Mouse (Mus musculus) CD4-positive, CD25-positive, alpha-beta regulatory T cell, adult 4 months (primary cell): ENCODE results near the gene Mlec. TPM values are rescaled to one million over a fixed set of nuclear protein-coding genes. Genes with fewer than 3 reads are reported as not detected.
"Not testable (repeated sequence)": the region's sequence is repeated elsewhere in the genome, so short reads cannot be mapped to it uniquely, and the experiment has no call there.

Source experiments
- ATAC-seq: one replicate; pipeline ENCODE4 v1.8.0; 2017
- polyA plus RNA-seq, 2 experiments: library from polyadenylated mRNA; unstranded; fragments of 100-300 nt; shearing (Covaris generic); gene quantifications; one replicate each; pipeline ENCODE4 v1.2.1; 2017

Mlec gene
- polyA plus RNA-seq, 2 experiments from 2014 or later, result 28.9 to 37.0 TPM

DNA sequence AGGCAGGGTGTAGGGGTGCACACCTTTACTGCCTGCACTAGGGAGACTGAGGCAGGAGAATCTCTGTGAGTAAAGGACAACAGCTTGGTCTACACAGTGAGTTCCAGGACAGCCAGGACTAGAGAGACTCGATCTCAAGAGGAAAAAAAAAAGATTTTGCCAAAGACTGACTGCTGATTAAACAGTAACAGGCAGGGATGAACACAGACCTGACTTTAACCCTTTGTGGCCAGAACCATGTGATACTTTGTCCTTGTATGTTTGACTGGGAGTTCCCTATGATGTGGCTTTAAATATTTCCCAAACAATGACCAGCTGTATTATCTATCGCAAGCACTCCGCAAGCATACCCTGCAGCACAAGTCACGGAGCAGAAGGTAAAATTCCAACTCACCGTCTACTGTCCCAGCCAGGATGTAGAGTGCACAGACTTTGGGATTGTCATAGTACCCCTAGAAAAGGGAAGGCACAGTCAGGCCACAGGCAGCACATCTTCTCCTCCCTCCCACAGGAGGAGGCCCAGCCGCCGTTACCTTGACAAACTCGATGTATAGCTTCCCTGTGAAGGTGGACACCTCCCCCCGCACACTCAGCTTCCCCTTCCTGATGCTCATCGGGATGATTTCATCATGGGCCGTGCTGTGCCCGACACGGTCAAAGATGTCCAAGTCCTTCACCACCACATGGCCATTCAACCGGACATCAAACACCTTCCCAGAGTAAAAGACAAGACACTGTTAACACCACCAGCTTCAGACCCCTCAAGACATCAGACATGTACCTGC lies 8.1 kb downstream of the Mlec start:
- ATAC-seq, result no peak

DNA sequence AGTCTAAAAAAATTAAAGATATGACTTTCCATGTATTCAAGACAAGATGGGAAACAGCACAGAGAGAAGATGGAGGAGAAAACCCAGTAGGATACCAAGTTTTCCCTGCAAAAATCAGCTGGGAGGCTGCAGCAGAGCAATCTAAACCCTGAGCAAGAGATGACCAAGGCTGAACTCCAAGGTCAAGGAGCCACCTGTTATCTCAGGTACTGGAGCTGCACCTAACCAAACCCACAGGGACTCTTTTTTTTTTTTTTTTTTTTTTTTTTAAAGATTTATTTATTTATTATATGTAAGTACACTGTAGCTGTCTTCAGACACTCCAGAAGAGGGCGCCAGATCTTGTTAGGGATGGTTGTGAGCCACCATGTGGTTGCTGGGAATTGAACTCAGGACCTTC lies 9.1 kb downstream of the Mlec start:
- ATAC-seq, result not testable (repeated sequence)

DNA sequence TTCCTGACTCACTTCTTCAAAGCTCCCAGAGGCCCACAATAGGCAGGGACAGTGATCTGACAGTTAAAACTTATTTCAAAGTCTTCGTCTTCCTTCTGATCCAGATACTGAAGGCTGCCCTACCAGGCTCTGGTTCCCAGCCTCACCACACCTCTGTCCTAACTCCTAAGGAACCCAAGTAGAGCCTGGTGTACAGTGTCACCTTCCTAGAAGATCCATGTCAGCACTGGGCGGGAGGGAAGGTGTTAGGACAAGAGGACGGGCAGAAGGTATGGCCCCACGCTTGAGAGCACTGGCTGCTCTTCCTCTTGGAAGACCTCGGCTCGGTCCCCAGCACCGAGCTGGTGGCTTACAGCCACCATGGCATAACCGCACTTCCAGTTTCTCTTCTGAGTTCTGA lies 9.6 kb downstream of the Mlec start:
- no peak for ATAC-seq

DNA sequence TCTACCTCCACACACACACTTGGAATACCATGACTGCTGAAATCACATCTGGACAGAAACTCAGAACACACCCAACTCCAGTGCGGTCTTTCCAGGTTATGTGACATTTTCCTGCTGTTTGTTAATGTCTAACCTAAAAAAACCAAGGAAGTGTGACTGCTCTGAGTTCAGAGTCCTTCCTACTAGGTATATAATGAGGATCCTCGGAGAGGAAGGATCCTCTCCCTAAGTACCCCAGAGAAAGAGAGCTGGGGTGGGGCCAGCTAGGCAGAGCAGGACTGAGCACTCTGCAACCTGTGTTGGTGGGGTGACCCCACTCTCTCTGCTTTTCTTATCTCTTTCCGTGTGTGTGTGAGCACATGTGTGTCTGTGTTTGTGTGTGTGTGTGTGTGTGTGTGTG lies 10.6 kb downstream of the Mlec start:
- ATAC-seq, result no peak

DNA sequence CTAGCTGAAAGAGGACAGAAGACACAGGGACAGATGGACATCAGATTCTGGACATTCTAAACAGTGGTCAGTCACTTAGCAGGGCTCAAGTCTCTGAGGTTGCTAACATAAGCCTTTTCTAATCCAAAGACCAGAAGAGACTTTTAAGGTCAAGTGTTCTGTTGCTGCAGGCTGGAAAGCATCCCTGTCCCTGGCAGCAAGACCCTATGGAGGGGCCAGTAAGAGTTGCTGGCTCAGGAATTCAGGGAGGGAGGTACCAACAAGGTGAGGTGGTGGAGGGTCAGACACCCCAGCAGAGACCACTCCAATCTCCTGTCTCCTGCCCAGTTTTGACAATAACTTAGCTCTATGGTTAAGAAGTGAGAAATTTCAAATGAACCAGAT lies 11.2 kb downstream of the Mlec start:
- ATAC-seq, result no peak

DNA sequence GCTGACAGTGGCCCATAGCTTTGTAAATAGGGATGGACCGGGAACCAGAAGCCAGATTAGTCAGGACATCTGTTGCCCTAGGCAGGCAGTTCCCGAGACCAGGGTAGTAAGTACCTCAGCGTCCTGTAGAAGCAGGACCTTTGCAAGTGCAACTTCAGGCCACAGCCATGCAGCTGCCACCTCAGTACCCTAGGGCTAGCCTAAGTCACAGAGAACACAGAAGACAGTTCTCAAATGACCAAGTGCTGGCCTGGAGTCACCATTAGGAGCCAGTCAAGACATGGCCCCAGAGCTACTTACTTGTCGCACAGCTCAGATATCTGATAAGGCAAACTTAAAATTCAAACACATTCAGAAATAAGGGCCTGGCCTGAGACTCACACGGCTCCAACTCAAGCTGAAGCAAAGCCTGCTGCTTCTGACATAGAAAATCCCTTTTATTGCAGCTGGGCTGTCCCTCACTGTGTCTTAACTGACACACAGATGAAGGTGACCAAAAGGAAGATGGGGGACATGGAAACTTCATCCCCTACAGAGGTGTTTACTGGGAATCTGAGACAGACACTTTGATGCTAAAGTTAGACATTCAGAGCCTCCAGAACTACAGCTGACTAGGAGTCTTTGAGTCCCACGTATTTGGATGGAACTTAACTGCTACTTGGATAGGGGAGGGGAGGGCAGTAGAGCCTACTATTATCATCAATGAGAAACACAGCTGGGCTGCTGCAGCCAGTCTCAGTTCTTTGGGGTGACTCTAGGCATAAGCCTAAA lies 11.8 kb downstream of the Mlec start:
- no peak for ATAC-seq

DNA sequence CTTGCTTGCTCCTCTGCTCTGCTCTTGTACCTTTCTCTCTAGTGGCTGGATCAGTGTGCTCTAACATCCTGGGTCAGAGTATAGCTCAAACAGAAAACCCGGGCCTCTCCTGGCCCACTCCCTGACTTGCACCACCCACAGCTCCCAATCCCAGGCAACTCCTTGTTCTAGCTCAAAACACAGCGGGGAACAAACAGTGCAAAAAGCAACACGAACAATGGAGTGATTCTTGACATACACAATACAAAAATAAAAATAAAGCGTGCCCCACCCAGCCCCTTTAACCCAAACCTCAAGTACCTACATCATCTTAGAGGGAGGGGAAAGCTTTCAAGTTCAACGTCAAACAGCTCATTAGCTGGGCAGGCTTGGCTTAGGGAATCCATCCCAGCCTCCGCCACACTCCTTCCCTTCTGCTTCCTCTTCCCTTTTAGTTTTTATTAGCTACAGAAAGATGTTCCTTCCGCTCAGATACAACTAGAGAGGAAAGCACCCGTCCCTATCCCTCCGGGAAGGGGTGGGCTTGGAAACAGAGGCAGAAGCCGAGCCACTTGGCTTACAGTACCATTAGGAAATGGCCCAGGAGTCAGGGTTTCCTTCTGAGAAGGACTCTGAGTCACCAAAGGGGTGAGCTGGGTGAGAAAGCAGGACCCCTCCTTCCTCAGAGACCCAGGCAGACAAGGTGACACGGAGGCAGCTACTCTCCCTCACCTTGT lies 12.6 kb downstream of the Mlec start:
- ATAC-seq, result no peak

DNA sequence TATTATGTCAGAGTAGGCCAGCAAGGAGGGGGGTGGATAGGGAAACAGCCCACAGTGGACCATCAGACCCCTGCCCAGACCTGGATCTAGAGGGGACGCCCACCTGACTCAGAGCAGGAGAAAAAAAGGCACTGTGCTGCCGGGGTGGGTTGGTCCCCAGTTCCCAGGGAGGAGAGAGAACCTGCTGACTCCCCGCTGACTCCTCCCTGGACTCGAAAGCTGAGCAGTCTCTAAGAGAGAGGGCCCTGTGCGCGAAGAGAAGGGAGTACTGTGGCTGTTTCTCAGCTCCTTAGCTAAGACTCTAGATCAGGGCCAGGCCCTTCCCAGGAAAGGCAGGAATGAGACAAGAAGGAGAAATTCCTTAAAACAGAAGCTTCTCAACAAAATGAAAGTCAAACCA lies 13.5 kb downstream of the Mlec start:
- no peak for ATAC-seq

DNA sequence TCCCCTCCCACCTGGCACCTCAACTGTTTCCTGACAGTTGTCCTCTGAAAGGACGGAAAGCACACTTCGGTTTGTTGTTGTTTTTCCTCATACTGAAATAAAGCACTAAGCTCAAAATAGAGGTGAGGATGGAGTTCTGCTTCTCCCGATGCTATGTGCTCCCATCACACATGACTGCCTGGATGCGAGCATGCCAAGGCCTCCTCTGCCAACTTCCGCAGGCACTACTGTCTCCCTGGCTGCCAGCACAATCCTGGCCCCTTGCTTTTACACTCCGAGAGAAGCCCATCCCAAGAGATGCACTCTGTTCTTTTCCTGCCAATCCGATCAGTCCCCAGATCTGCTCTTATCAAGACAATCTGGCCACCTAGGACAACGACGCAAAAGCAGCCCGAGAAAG lies 14.4 kb downstream of the Mlec start:
- ATAC-seq, result no peak

DNA sequence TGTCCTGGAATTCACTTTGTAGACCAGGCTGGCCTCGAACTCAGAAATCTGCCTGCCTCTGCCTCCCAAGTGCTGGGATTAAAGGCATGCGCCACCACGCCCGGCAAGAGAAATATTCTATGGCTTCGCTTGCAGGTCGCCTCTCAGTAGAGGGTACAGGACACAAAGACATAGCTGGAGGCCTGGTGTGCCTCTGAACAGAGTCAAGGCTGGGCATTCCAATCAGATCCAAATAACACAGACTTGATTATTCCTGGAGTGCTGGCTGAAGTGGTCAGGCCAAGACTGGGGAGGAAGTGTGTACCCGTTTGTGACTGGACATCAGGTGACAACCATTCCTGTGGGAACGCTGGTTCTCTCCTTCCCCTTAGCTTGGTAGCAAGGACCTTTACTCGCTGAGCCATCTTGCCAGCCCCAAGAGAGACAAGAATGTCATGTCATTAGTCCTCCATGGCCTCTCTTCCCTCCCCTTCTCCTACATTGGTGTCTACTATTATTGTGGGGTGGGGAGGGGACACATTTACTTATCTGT lies 15.7 kb downstream of the Mlec start:
- no peak for ATAC-seq

DNA sequence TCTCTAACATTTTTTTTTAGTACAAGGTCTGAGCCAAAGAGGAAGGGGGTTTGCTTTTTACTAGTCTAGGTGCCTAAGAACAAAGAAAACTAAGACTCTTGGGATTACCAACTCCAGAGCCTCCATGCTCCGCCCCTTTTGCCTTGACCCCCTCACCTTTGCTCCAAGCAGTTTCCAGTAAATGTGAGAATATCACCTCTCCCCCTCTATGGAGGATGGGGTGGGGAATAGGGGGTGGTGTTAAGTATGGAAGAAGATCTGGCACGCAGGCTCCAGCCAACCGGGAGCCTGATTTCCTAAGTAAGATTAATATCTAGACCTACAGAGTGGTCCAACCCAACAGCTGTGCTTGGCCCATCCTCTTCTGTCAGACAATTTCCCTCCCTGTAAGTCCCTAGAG lies 17.3 kb downstream of the Mlec start:
- ATAC-seq, result no peak

DNA sequence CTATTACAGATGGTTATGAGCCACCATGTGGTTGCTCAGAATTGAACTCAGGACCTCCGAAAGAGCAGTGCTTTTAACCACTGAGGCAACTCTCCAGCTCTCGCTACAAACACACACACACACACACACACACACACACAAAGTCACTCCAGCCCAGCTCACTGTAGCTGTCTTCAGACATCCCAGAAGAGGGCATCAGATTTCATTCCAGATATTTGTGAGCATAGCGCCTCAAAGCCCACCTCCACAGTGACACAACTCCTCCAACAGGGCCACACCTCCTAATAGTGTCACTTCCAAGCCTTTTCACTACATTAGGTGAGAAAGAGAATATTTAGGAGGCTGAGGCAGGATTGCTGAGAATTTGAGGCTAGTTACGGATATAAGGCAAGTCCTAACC lies 18.9 kb downstream of the Mlec start:
- no peak for ATAC-seq

DNA sequence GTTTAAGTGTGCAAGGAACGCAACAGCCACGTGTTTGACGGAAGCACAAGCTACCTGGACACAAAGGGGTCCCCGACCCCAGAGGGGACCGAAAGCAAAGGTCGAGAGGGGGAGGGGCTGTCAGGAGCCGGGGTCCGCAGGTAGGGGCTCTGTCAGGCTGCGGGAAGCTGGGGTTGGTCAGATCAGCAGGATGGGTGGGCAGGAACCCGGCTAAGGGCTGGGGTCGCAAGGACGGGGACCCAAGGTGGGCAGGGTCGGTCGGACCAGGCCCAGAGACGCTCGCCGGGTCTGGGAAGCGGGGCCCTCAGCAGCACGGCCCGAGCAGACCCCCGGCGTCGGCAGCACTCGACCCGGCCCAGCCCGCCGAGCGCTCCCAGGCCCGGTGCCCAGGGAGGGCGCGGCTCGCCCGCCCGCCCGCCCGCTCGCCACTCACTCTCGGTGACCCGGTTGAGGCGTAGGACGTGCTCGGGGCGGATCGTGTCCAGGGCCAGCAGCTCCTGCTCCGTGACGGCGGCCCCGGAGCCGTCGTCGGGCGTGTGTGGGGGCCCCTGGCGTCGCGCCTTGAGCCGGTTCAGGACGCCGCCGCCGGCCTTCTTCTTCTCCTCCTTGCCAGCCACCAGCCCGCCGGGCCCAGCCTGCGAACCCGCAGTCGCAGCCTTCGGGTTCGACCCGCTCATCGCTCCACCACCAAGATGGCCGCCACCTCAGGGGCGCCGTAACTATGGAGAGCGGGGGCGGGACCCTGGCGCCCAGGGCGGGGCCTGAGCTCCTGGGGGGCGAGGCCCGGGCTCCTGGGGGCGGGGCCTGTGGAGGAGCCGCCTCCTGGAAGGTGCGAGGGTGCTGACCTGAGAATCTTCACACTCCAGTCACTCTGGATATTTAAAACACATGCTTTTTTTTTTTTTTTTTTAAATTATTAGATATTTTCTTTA lies 23.5 kb downstream of the Mlec start, which contains the start of gene Unc119b:
TSS of gene Unc119b (minus strand) at position 742 of the 932 bp plus-strand sequence.
- ATAC-seq, result peak; percentile 76

DNA sequence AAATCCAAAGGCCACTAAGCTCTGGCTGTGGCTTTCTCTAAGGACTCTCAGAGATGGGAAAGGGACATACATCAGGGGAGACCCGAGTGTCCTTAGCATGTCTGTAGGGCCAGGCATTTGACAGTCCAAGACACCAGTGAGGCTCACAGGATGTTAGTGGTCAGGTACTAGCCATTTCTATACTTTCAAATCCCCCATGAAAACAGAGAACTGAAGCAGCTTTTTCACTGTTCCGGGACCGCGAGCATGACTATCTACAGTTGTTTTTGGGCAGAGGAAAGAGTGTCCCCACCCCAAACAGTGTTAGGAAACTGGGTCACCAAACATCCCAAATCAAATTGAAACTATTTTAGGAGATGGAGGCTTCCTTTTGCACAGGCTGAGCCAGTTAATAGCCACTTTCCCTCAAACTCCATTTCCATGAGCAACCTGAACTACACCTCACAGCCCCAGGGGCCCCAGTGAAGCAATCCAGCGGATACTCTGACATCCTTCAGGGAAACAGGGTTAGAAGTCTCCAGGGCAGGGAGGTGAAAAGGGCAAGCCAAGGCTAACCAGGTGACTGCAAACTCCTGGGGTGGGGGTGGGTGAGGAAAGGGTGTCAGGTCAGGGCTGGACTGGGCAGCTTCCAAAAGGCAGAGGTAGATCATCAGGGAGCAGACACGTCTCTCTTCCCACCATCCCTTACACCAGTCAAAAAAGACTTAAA lies 24.5 kb downstream of the Mlec start:
- no peak for ATAC-seq

DNA sequence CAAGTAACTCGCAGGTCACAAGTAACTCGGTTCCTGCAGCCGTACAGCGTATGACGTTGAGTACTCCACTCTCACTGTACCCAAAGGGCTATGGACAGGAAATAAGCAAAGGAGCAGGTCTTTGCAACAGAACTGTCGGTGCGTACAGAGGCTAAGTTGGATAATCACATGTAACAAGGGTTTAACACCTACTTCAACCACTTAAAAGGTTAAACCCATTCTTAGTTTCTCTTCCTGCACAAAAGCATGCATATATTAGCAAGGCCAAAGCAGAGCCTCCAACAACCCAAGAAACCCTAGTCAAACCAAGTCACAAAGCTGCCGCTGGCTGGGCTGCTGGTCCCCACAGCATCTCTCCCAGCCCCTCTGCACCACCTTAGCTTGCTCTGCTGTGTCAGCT lies 25.5 kb downstream of the Mlec start:
- ATAC-seq, result peak; percentile 88

DNA sequence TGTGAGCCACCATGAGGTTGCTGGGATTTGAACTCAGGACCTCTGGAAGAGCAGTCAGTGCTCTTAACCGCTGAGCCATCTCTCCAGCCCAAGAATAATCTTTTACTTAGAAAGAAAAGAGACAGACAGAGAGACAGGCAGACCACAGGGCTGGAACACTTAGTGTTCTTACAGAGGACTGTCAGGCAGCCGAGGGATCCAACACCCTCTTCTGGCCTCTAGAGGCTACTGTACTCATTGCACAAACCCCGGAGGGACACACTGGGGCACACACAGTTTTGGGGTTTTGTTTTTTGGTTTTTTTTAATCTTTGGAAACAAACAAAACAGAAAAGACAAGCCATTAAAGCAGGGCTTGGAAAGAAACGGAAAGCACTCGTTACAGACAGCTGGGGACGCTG lies 28.7 kb downstream of the Mlec start:
- ATAC-seq, result no peak

DNA sequence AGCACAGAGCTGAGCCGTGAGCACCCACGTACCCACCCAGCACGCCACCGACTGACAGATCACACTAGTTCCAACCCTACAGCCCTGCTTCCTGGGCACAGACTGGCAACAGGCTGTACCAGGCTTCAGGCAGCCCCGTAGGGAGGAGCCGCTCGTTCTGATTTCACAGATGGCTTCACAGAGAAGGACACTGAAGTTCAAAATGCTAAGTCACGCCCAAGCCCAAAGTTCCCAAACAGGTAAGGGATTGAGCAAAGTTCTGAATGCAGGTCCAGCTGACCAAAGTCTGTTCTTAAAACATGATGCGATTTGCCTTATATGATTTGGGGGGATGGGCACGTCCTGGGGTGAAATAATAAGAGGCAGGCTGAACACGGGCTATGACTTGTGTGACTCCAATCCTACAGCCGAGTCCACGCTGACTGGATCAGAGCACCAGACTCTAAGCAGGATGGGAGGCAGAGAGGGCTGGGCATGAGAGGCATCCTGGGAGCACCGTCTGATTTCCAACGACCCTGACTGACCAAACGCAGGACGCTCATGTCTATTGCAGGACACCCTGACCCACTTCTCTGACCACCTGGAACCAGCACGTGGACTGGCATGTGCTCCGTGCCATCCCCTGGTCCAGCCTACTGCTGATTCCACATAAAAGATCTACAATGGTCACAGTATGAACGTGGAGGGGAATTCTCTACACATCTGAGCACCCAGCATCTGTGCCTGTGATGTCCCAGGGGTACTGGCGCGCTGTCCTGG lies 30.4 kb downstream of the Mlec start:
- ATAC-seq, result no peak

DNA sequence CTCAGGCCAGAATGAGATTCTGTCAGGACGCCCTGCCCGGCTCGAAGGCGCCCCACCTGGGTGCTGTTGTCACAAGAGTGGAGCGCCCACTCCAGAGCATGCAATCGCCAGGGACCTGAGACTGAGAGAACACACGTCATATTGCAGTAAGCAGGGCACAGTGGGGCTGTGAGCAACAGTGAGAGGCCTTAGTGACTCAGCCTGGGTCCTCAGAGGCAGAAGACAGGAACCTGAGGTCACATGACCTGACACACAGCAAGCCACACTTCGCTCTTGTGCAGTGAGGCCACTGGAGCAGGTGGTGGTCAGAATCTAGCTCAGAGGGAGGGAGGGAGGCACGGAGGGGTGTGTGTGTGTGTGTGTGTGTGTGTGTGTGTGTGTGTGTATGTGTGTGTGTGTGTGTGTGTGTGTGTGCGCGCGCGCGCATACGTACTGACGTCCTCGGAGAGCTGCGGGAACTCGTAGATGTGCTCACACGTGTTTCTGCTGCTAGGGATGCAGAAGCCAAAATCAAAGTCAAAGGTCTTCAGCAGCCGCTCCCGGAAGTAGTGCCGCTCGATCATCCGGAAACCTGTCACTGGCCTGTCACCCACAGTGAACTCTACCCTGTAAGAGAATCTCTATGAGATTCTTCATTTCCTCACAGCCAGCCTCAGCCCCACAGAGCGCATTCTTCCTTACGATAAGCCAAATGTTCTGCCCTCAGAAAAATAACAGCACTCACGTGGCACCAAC lies 31.2 kb downstream of the Mlec start:
- ATAC-seq, result peak; percentile 37

DNA sequence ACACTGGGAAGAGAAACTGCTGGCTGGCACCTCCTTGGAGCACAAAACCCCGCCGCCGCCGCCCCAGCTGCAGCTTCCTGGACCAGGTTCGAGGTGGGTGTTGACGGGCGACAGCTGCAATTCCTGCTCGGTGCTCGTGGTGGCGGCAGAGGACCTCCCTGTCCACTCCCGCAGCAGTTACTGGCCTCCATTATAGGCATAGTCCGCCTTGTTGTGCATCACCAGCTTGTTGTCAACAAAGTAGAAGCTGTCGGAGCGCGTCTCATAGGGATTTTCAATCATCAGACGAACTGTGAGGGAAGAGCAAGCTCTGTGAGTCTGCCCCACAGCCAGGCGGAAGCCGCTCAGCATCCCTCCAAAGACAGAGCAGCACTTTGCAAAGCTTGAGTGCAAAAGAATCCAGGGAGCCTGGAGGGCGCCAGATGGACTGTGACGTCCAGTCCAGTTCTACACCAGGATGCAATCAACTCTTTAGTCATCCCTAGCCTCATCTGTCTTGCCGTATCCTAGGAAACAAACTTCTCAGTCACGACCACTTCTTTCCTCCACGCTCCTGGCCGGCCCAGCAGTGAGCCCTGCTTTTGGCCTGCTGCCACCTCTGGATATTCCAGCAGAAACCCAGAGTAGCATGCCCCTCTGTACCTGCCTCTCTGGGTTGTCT lies 32.6 kb downstream of the Mlec start:
- peak; percentile 94 for ATAC-seq
